Mouse (Mus musculus) small intestine, adult 2 months (tissue): ENCODE results near the gene Rps12-ps3.

ENCODE experiments used
- CTCF ChIP-seq: fragments of 200-500 bp; IDR thresholded peaks from 2 replicates; pipeline ENCODE4 v1.5.1; 2012; ENCODE audit warnings: low read depth, mild to moderate bottlenecking, control low read depth, inconsistent platforms, low read length, moderate library complexity, mixed read lengths; ENCODE audit not compliant: insufficient replicate concordance, insufficient read length; ENCODE audit errors: extremely low read depth
- POLR2A ChIP-seq: fragments of 200-500 bp; IDR thresholded peaks from 2 replicates; pipeline ENCODE4 v1.6.1; 2012; ENCODE audit warnings: low read depth, mild to moderate bottlenecking, control low read depth, inconsistent platforms, low read length, moderate library complexity

- TF ChIP-seq POLR2A (no peak), CTCF (no peak)
These were observed 14.6 kb downstream of the Rps12-ps3 start for GRCm38 (mm10) chr19:59336655-59337054.
